Mouse (Mus musculus) mesoderm, embryonic 11.5 days (tissue): ENCODE measurements at regions not wholly inside any gene's neighbourhood (a gene's known extent, or its start where the extent isn't known, plus 50 kb on each side); places are given as distances from the start of the nearest gene placed in this dataset.
A peak's percentile ranks its signal among the peaks of the same experiment; 100 is the strongest.

Source experiments
- DNase-seq: peaks from one replicate; pipeline ENCODE4 v3.0.0-alpha.2; 2012; ENCODE audit warnings: low read depth, low spot score

- DNase-seq: no peak
Observed at GRCm38 (mm10) chr9:89858005-89858404, 51.7 kb upstream of the Rasgrf1 start.

GRCm38 (mm10) chr9:89850491-89851282 is 59.0 kb upstream of the Rasgrf1 start:
- no peak for DNase-seq

GRCm38 (mm10) chr9:89849947-89850346 is 59.8 kb upstream of the Rasgrf1 start:
- no peak for DNase-seq

- DNase-seq: no peak
Observed at GRCm38 (mm10) chr9:89848571-89848970, 61.1 kb upstream of the Rasgrf1 start.

- DNase-seq: no peak
Observed at GRCm38 (mm10) chr9:89846973-89847372, 62.7 kb upstream of the Rasgrf1 start.

GRCm38 (mm10) chr9:89842776-89843089 is 67.0 kb upstream of the Rasgrf1 start:
- DNase-seq: no peak

- DNase-seq: no peak
Observed at GRCm38 (mm10) chr9:89841866-89842775, 67.6 kb upstream of the Rasgrf1 start.

GRCm38 (mm10) chr9:89841371-89841770 is 68.3 kb upstream of the Rasgrf1 start:
- DNase-seq: no peak

- no peak for DNase-seq
Observed at GRCm38 (mm10) chr9:89836454-89837245, 73.1 kb upstream of the Rasgrf1 start.

- DNase-seq: no peak
Observed at GRCm38 (mm10) chr9:89833596-89833995, 76.1 kb upstream of the Rasgrf1 start.

- no peak for DNase-seq
Observed at GRCm38 (mm10) chr9:89831855-89832254, 77.9 kb upstream of the Rasgrf1 start.

GRCm38 (mm10) chr9:89828156-89828555 is 81.6 kb upstream of the Rasgrf1 start:
- no peak for DNase-seq

- DNase-seq: no peak
Observed at GRCm38 (mm10) chr9:89827564-89827963, 82.1 kb upstream of the Rasgrf1 start.

GRCm38 (mm10) chr9:89826712-89827548 is 82.8 kb upstream of the Rasgrf1 start:
- DNase-seq: peak; percentile 83

GRCm38 (mm10) chr9:89821853-89822243 is 83.6 kb upstream of the Ankrd34c start:
- no peak for DNase-seq

- DNase-seq: peak; percentile 15
Observed at GRCm38 (mm10) chr9:89821109-89821852, 83.0 kb upstream of the Ankrd34c start.

- no peak for DNase-seq
Observed at GRCm38 (mm10) chr9:89813616-89814318, 75.5 kb upstream of the Ankrd34c start.

- no peak for DNase-seq
Observed at GRCm38 (mm10) chr9:89807381-89807780, 69.1 kb upstream of the Ankrd34c start.

- DNase-seq: no peak
Observed at GRCm38 (mm10) chr9:89802658-89803057, 64.4 kb upstream of the Ankrd34c start.

GRCm38 (mm10) chr9:89793018-89793417 is 54.7 kb upstream of the Ankrd34c start:
- DNase-seq: peak; percentile 65
